Mouse (Mus musculus): Measurements from ENCODE around the gene Gpr62. TPM values are rescaled to one million over a fixed set of nuclear protein-coding genes. Genes with fewer than 3 reads are reported as not detected.

Gene Gpr62
- polyA plus RNA-seq, 1 experiment from 2014 or later = 0.11 TPM

- ATAC-seq (replicated peaks; ENCODE audit: low FRiP score) = no peak
- H3K4me2 ChIP-seq = no peak overlapping the region
- peaks cover 23% of the 10 kb centered on the region for H3K4me1 ChIP-seq (replicated peaks; ENCODE audit: control insufficient read depth, insufficient read depth, low read length)
- no peak overlapping the region; the same call in 1 of the 2 replicates for H3K27ac ChIP-seq (ENCODE audit: low read depth, low read length)
- DNase-seq (ENCODE audit: low spot score) = no peak
- no peaks in the 10 kb centered on the region for H3K9me3 ChIP-seq (ENCODE audit: control insufficient read depth, low read length)
- 65% methylated on average over 4 of the region's 4 CpGs for WGBS
- no peak overlapping the region for H3K4me3 ChIP-seq (ENCODE audit: low read depth, low read length)
- H3K27me3 ChIP-seq (replicated peaks; ENCODE audit: control insufficient read depth, insufficient read depth, low read length) = no peaks in the 10 kb centered on the region
- H3K36me3 ChIP-seq (ENCODE audit: control insufficient read depth, insufficient read depth, low read length) = no peaks in the 10 kb centered on the region
- H3K9ac ChIP-seq (ENCODE audit: low read depth, low read length) = no peak overlapping the region
These were observed 6.6 kb upstream of the Gpr62 start for GRCm38 (mm10) chr9:106472321-106472720.

GRCm38 (mm10) chr9:106471892-106472291, 6.2 kb upstream of the Gpr62 start:
- 35% methylated on average over 5 of the region's 5 CpGs for WGBS
- no peak for DNase-seq (ENCODE audit: low spot score)
- Histone ChIP-seq H3K27me3 (replicated peaks; ENCODE audit: control insufficient read depth, insufficient read depth, low read length) (no peaks in the 10 kb centered on the region), H3K4me3 (ENCODE audit: low read depth, low read length) (no peak overlapping the region), H3K4me2 (peak overlapping the region; percentile 37), H3K9me3 (ENCODE audit: control insufficient read depth, low read length) (no peaks in the 10 kb centered on the region), H3K4me1 (replicated peaks; ENCODE audit: control insufficient read depth, insufficient read depth, low read length) (peaks cover 23% of the 10 kb centered on the region), H3K27ac (ENCODE audit: low read depth, low read length) (no peak overlapping the region), H3K9ac (ENCODE audit: low read depth, low read length) (no peak overlapping the region), H3K36me3 (ENCODE audit: control insufficient read depth, insufficient read depth, low read length) (no peaks in the 10 kb centered on the region)
- no peak for ATAC-seq (replicated peaks; ENCODE audit: low FRiP score)

GRCm38 (mm10) chr9:106470991-106471750, 5.4 kb upstream of the Gpr62 start:
- peak overlapping the region; percentile 37 for H3K4me2 ChIP-seq
- peaks cover under 1% of the 10 kb centered on the region; the same call in 1 of the 2 replicates for H3K27me3 ChIP-seq (replicated peaks; ENCODE audit: control insufficient read depth, insufficient read depth, low read length)
- H3K36me3 ChIP-seq (ENCODE audit: control insufficient read depth, insufficient read depth, low read length) = no peaks in the 10 kb centered on the region
- ATAC-seq (replicated peaks; ENCODE audit: low FRiP score) = no peak
- peaks cover 20% of the 10 kb centered on the region for H3K4me1 ChIP-seq (replicated peaks; ENCODE audit: control insufficient read depth, insufficient read depth, low read length)
- no peak overlapping the region for H3K9ac ChIP-seq (ENCODE audit: low read depth, low read length)
- WGBS = 66% methylated on average over 14 of the region's 14 CpGs
- DNase-seq (ENCODE audit: low spot score) = no peak
- H3K27ac ChIP-seq (ENCODE audit: low read depth, low read length) = no peak overlapping the region
- no peak overlapping the region for H3K4me3 ChIP-seq (ENCODE audit: low read depth, low read length)
- H3K9me3 ChIP-seq (ENCODE audit: control insufficient read depth, low read length) = no peaks in the 10 kb centered on the region

- H3K36me3 ChIP-seq (ENCODE audit: control insufficient read depth, insufficient read depth, low read length) = no peaks in the 10 kb centered on the region
- peaks cover 15% of the 10 kb centered on the region for H3K27me3 ChIP-seq (replicated peaks; ENCODE audit: control insufficient read depth, insufficient read depth, low read length)
- 55% methylated on average over 9 of the region's 9 CpGs for WGBS
- H3K4me2 ChIP-seq = no peak overlapping the region
- DNase-seq (ENCODE audit: low spot score) = no peak
- no peak for ATAC-seq (replicated peaks; ENCODE audit: low FRiP score)
- no peaks in the 10 kb centered on the region for H3K9me3 ChIP-seq (ENCODE audit: control insufficient read depth, low read length)
- H3K4me1 ChIP-seq (replicated peaks; ENCODE audit: control insufficient read depth, insufficient read depth, low read length) = peaks cover 12% of the 10 kb centered on the region
- no peak overlapping the region for H3K4me3 ChIP-seq (ENCODE audit: low read depth, low read length)
- H3K9ac ChIP-seq (ENCODE audit: low read depth, low read length) = no peak overlapping the region
- no peak overlapping the region for H3K27ac ChIP-seq (ENCODE audit: low read depth, low read length)
These were observed 4.0 kb upstream of the Gpr62 start for GRCm38 (mm10) chr9:106469776-106470175.

- Histone ChIP-seq H3K9me3 (ENCODE audit: control insufficient read depth, low read length) (no peaks in the 10 kb centered on the region), H3K27me3 (replicated peaks; ENCODE audit: control insufficient read depth, insufficient read depth, low read length) (peaks cover 19% of the 10 kb centered on the region), H3K4me3 (ENCODE audit: low read depth, low read length) (no peak overlapping the region), H3K4me2 (no peak overlapping the region), H3K4me1 (replicated peaks; ENCODE audit: control insufficient read depth, insufficient read depth, low read length) (peaks cover 12% of the 10 kb centered on the region), H3K27ac (ENCODE audit: low read depth, low read length) (no peak overlapping the region), H3K36me3 (ENCODE audit: control insufficient read depth, insufficient read depth, low read length) (no peaks in the 10 kb centered on the region), H3K9ac (ENCODE audit: low read depth, low read length) (no peak overlapping the region)
- ATAC-seq (replicated peaks; ENCODE audit: low FRiP score) (no peak), DNase-seq (ENCODE audit: low spot score) (no peak)
- WGBS = 51% methylated on average over 6 of the region's 6 CpGs
These were observed 3.6 kb upstream of the Gpr62 start for GRCm38 (mm10) chr9:106469317-106469716.

GRCm38 (mm10) chr9:106467746-106468145, 2.0 kb upstream of the Gpr62 start:
- Histone ChIP-seq H3K4me2 (no peak overlapping the region), H3K4me3 (ENCODE audit: low read depth, low read length) (no peak overlapping the region), H3K4me1 (replicated peaks; ENCODE audit: control insufficient read depth, insufficient read depth, low read length) (peaks cover 7% of the 10 kb centered on the region), H3K27ac (ENCODE audit: low read depth, low read length) (no peak overlapping the region), H3K36me3 (ENCODE audit: control insufficient read depth, insufficient read depth, low read length) (0 out of 2 replicates have a peak, but pooled peaks cover 3% of the 10 kb centered on the region), H3K9me3 (ENCODE audit: control insufficient read depth, low read length) (no peaks in the 10 kb centered on the region), H3K27me3 (replicated peaks; ENCODE audit: control insufficient read depth, insufficient read depth, low read length) (peaks cover 29% of the 10 kb centered on the region), H3K9ac (ENCODE audit: low read depth, low read length) (no peak overlapping the region)
- DNase-seq (ENCODE audit: low spot score) = no peak
- 86% methylated on average over 7 of the region's 7 CpGs for WGBS
- ATAC-seq (replicated peaks; ENCODE audit: low FRiP score) = no peak

- 0 out of 2 replicates have a peak, but pooled peaks cover 8% of the 10 kb centered on the region for H3K36me3 ChIP-seq (ENCODE audit: control insufficient read depth, insufficient read depth, low read length)
- peaks cover 7% of the 10 kb centered on the region for H3K4me1 ChIP-seq (replicated peaks; ENCODE audit: control insufficient read depth, insufficient read depth, low read length)
- H3K9ac ChIP-seq (ENCODE audit: low read depth, low read length) = no peak overlapping the region
- H3K4me2 ChIP-seq = no peak overlapping the region
- H3K27me3 ChIP-seq (replicated peaks; ENCODE audit: control insufficient read depth, insufficient read depth, low read length) = peaks cover 29% of the 10 kb centered on the region
- WGBS = 78% methylated on average over 6 of the region's 6 CpGs
- no peak for ATAC-seq (replicated peaks; ENCODE audit: low FRiP score)
- H3K9me3 ChIP-seq (ENCODE audit: control insufficient read depth, low read length) = no peaks in the 10 kb centered on the region
- H3K4me3 ChIP-seq (ENCODE audit: low read depth, low read length) = no peak overlapping the region
- no peak overlapping the region for H3K27ac ChIP-seq (ENCODE audit: low read depth, low read length)
- DNase-seq (ENCODE audit: low spot score) = no peak
These were observed 983 bp upstream of the Gpr62 start for GRCm38 (mm10) chr9:106466721-106467120.

- Histone ChIP-seq H3K4me1 (replicated peaks; ENCODE audit: control insufficient read depth, insufficient read depth, low read length) (peaks cover 7% of the 10 kb centered on the region), H3K9me3 (ENCODE audit: control insufficient read depth, low read length) (no peaks in the 10 kb centered on the region), H3K4me2 (peak overlapping the region; percentile 81), H3K4me3 (ENCODE audit: low read depth, low read length) (peak overlapping the region; percentile 52), H3K27ac (ENCODE audit: low read depth, low read length) (no peak overlapping the region), H3K9ac (ENCODE audit: low read depth, low read length) (peak overlapping the region; percentile 52), H3K27me3 (replicated peaks; ENCODE audit: control insufficient read depth, insufficient read depth, low read length) (peaks cover 29% of the 10 kb centered on the region), H3K36me3 (ENCODE audit: control insufficient read depth, insufficient read depth, low read length) (peaks cover 15% of the 10 kb centered on the region)
- WGBS = 5% methylated on average over 98 of the region's 99 CpGs
- ATAC-seq (replicated peaks; ENCODE audit: low FRiP score) = peak; percentile 35
- peak; percentile 65 for DNase-seq (ENCODE audit: low spot score)
These were observed 792 bp downstream of the Gpr62 start for GRCm38 (mm10) chr9:106464751-106465541.
